In genomic region chr5:138825090-138825489, GRCm38 (mm10) we compare ENCODE assay signal across 39 mouse cellular contexts. TPM values are rescaled to one million over a fixed set of nuclear protein-coding genes. Genes with fewer than 3 reads are reported as not detected.
"Had no signal": no experiment of that assay in that cellular context is flagged by ENCODE, and none has a peak within 500 bp of the region (broad histone marks: within the 10 kb centered on the region; RNA-seq: fewer than 3 reads in every experiment).

No protein-coding gene starts in this region.

- DNase-seq: cerebellum, adult 2 months; cerebellum, adult 8-10 months; cerebellum, adult 9-10 months; cerebellum, adult 9-11 months; cerebellum, postnatal 10 days; cerebellum, postnatal 14 days; cerebellum, postnatal 25 days; cerebellum, postnatal 36 days; embryo, embryonic 11 days; forebrain, postnatal 0 days; gastrocnemius, adult 2 months; gastrocnemius, postnatal 10 days; gastrocnemius, postnatal 14 days; gastrocnemius, postnatal 25 days; gastrocnemius, postnatal 36 days; heart, adult 11 months; heart, adult 18-20 months; heart, adult 2 months had no signal

- H3K9me3 ChIP-seq: embryonic facial prominence, embryonic 10.5 days; embryonic facial prominence, embryonic 12.5 days; embryonic facial prominence, embryonic 13.5 days; embryonic facial prominence, embryonic 15.5 days; forebrain, embryonic 10.5 days; forebrain, embryonic 12.5 days; forebrain, embryonic 13.5 days; forebrain, embryonic 15.5 days had no signal

- H3K4me3 ChIP-seq: embryonic facial prominence, embryonic 10.5 days; embryonic facial prominence, embryonic 12.5 days; embryonic facial prominence, embryonic 13.5 days; embryonic facial prominence, embryonic 15.5 days; erythroblast, embryonic 14.5 days; forebrain, embryonic 10.5 days; forebrain, embryonic 12.5 days; forebrain, embryonic 13.5 days; forebrain, embryonic 15.5 days; gastrocnemius, adult 2 months; heart, adult 2 months had no signal

- H3K9ac ChIP-seq: embryonic facial prominence, embryonic 12.5 days; embryonic facial prominence, embryonic 13.5 days; embryonic facial prominence, embryonic 15.5 days; forebrain, embryonic 12.5 days; forebrain, embryonic 13.5 days; forebrain, embryonic 15.5 days; forebrain, postnatal 0 days had no signal

- H3K4me2 ChIP-seq: embryonic facial prominence, embryonic 12.5 days; embryonic facial prominence, embryonic 13.5 days; embryonic facial prominence, embryonic 15.5 days; forebrain, embryonic 12.5 days; forebrain, embryonic 13.5 days; forebrain, embryonic 15.5 days had no signal

- ATAC-seq: forebrain, embryonic 13.5 days; forebrain, embryonic 14.5 days; forebrain, embryonic 15.5 days; forebrain, embryonic 16.5 days; forebrain, postnatal 0 days had no signal

- H3K36me3 ChIP-seq: embryonic facial prominence, embryonic 10.5 days; embryonic facial prominence, embryonic 12.5 days; embryonic facial prominence, embryonic 13.5 days; embryonic facial prominence, embryonic 15.5 days; forebrain, embryonic 10.5 days; forebrain, embryonic 12.5 days; forebrain, embryonic 15.5 days had no signal

- H3K27ac ChIP-seq: embryonic facial prominence, embryonic 10.5 days; embryonic facial prominence, embryonic 12.5 days; embryonic facial prominence, embryonic 13.5 days; embryonic facial prominence, embryonic 15.5 days; forebrain, embryonic 10.5 days; forebrain, embryonic 12.5 days; forebrain, embryonic 13.5 days; forebrain, embryonic 15.5 days; gastrocnemius, adult 2 months; heart, adult 2 months had no signal

RNA-seq across cellular contexts. Expression of gene Gm5294, which starts 5.2 kb away (rescaled TPM):
- total RNA-seq: common myeloid progenitor, adult 5-6 weeks; forebrain, postnatal 0 days; gastrocnemius, adult 18-20 months; gastrocnemius, adult 2 months; gastrocnemius, adult 8-10 months; gastrocnemius, postnatal 10 days; gastrocnemius, postnatal 14 days; gastrocnemius, postnatal 25 days; gastrocnemius, postnatal 36 days; gastrocnemius, postnatal 4 days; heart, adult 18-20 months; heart, adult 2 months had no signal
- polyA plus RNA-seq: cerebellum, adult 2 months; cortical plate, adult 2 months; embryonic facial prominence, embryonic 10.5 days; embryonic facial prominence, embryonic 11.5 days; embryonic facial prominence, embryonic 13.5 days; embryonic facial prominence, embryonic 14.5 days; embryonic facial prominence, embryonic 15.5 days; erythroblast, embryonic 14.5 days; forebrain, embryonic 10.5 days; forebrain, embryonic 11.5 days; forebrain, embryonic 12.5 days; forebrain, embryonic 13.5 days; forebrain, embryonic 14.5 days; forebrain, embryonic 15.5 days; forebrain, embryonic 16.5 days; forebrain, postnatal 0 days; frontal cortex, adult 2 months; gonadal fat pad, adult 2 months; heart, adult 2 months had no signal
